Mouse (Mus musculus) erythroblast, adult 5-6 weeks (primary cell): Measurements from ENCODE around the gene Utp4. TPM values are rescaled to one million over a fixed set of nuclear protein-coding genes. Genes with fewer than 3 reads are reported as not detected.
A peak's percentile ranks its signal among the peaks of the same experiment; 100 is the strongest.
"Not testable (repeated sequence)": the region's sequence is repeated elsewhere in the genome, so short reads cannot be mapped to it uniquely, and the experiment has no call there.

Experiments used
- ATAC-seq: replicated peaks from 2 replicates; pipeline ENCODE4 v1.8.0; 2016; ENCODE audit warnings: moderate number of reproducible peaks, mild to moderate bottlenecking, moderate TSS enrichment, inconsistent platforms; ENCODE audit not compliant: poor library complexity, low FRiP score, severe bottlenecking
- total RNA-seq, 2 experiments: library from RNA; stranded (forward) in 1 of 2; stranded (reverse) in 1 of 2; fragments of 150-400 nt in 1 of 2; fragments of 200-764, 138-1000 nt in 1 of 2; gene quantifications; 2 replicates each; pipeline versions ENCODE4 v1.2.3 to v1.2.4; 2015 to 2017; ENCODE audit warnings: low replicate concordance in 2 of 2

Utp4 gene
- 12.7 and 22.6 TPM in 2 replicates for total RNA-seq (2015; ENCODE audit: low replicate concordance)
- 5.4 and 9.1 TPM in 2 replicates for total RNA-seq (2017; ENCODE audit: low replicate concordance)

DNA sequence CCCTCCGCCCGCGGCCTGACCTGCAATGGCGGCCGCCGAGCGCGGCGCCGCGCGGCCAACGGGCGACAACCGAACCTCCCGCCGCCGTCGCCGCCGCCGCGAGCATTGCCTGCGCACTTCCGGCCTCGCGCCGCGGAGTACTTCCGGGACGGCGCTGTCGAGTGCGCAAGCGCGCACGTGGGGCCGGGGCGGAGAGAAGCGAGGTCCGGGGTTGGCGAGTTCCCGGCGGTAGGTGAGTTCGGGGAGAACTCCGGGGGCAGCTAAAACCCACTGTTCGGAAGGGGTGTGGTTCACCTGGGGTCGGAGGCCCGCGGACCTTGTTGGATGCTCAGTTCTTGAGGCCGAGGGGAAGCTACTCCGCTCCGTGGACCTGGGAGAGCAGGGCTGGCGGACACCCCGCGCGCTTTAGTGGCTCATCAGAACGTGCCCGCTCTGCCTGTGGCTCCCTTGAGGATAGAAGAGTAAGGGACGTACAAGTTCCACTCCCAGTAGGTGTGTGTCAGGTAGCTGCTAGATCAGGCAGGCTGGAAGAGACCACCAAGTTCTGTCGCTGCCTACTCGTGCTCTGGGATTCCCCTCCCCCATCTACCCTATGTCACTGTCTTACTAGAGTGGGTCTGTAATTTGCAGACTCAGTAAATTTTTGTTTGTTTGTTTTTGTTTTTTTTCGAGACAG lies at the start of gene Utp4:
TSS of gene Utp4 (plus strand) at position 156 of the 676 bp plus-strand sequence.
- peak; percentile 95 for ATAC-seq

- ATAC-seq, result no peak
Measured at GRCm38 (mm10) chr8:106850034-106850433, 43.4 kb upstream of the Utp4 start.

DNA sequence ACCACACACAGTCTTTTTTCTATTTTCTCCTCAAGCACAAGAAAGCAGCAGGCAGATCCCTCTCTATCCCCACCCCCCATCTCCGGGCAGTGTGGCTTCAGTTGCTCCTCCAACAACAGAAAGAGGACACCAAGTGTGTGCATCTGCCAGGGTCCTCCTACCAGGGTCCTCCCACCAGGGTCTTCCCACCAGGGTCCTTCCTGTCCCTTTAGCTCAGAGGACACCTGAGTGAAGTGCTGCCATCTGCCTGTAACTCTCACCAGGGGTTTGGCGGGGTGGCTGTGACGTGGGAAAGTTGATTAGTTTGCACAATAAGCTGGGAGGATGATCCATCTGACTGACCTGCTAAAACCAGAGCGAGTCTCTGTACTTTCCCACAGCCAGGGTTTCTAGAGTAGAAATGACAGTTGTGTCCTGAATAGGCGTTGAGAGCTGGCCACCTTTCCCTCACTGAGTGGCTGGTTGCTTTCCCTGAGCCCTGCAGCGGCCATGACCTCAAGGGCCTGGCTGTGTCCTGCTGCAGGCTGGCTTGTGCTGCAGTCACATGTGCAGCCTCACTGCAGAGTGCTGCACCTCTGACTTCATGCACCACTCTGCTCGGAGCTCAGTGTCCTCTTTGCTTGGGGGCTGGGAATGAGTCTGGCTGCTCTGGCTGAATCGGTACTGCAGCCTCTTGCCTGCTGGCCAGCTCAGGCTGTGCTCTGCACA lies 38.7 kb upstream of the Utp4 start:
- ATAC-seq, result no peak

DNA sequence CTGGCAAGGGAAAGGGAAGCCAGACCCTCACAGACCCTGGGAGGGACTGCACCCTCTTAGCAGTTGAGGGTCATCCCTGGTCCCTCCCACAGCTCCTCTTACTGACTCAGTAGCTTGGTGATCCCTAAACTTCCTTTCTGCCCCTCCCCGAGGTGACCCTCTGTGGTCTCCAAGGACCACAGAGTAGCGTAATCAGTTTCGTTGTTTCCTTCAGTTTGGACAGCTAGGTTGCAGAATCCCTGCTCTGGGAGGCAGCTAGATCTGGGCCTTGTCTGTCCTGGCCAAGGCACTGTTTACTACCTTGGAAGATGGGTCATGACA lies 38.2 kb upstream of the Utp4 start:
- no peak for ATAC-seq

DNA sequence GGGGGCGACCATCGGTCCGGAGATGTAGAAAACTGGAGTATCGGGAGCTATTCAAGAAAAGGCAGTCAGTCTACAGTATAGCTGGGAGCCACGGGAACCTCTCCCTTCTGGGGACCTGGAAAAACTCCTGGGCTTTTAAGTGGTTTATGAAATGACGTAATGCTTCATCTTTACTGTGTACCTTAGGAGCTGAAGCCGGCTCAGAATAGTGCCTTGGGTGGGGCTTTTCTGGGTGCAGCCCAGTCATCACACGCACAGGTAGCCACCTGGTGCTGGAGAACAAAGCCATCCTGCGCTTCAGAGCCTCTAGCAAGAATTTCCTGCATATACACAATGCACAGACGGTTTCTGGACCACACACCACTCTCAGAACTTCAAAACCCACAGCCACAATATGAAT lies 30.6 kb upstream of the Utp4 start:
- no peak for ATAC-seq

- no peak for ATAC-seq
Measured at GRCm38 (mm10) chr8:106865354-106865753, 28.1 kb upstream of the Utp4 start.

DNA sequence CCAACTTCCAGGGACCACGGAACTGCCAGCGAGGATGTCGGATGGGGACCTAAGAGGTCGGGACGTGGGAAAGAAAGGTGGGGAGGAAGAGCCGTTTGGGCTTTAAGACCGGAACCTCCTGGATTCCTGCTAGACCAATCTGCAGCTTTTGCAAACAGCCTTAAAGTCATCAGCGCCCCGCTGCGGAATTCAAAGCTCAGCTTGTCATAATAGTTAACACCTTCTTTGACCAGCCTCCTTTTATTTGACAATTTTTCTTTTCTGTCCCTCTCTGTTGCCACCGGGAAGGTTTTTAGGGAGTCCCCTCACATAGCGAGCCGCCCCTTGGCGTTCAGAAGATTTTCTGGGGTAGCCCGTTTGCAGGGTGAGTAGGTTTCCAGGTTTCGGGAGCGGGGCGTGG lies 23.4 kb upstream of the Utp4 start, which contains the start of gene Has3:
TSS of gene Has3 (plus strand) at position 192 of the 400 bp plus-strand sequence.
- no peak for ATAC-seq

DNA sequence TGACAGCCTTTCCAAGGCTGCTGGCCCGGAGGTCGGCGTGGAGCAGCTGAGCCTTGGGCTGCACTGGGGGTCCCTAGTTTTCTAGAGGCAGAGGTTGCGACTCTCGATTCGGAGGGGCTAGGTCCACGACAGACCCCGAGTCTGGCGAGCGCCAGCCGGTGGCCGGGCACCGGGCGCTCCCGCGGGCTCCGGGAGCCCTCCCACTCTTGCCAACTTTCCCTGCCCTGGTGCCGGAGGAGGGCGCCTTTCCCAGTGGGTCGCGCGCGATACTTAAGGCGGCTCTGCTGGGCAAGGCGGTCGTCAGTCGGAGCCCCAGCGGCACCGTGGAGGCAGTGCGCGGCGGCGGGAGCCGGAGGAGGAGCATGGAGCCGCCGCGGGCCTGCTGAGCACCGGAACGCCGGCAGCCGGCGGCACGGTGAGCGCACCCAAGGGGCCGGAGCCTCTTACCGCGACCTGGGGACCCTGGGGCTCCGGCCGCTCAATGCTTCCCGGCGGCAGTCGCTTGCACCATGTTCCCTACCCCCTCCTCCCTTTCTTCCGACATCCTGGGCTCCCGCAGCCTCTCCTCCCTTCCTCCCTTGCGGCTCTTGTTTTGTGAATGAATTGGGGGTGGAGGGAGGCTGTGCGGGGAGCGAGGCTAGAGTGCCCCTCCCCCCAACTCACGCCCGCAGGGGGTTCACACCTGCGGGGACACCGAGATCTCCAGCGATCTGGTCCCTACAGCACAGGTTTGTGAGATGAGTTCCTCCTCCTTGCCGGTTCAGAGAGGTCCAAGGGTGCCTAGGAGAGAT lies 22.7 kb upstream of the Utp4 start:
- no peak for ATAC-seq

- no peak for ATAC-seq
Measured at GRCm38 (mm10) chr8:106871328-106871926, 22.0 kb upstream of the Utp4 start.

DNA sequence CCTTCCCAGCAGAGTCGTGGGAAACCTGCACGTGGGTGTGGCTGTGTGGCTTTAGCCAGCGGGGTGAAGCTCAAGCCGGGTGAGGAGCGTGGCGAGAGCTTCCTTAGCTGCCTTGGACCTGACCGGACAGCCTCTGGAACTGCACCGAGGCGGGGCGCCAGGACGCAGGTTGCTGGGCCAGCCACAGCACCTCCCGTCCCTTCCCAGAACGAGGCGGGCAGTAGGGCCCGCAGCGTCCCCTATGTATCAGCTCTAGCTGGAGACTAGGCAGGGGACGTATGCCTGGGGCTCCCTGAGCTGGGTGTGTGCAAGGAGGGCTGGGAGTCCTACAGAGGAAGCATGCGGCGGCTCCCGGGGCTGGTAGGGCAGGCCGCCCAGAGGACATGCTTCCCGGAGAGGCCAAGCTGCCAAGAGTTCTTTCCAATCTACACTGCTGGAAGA lies 21.5 kb upstream of the Utp4 start:
- ATAC-seq, result no peak

DNA sequence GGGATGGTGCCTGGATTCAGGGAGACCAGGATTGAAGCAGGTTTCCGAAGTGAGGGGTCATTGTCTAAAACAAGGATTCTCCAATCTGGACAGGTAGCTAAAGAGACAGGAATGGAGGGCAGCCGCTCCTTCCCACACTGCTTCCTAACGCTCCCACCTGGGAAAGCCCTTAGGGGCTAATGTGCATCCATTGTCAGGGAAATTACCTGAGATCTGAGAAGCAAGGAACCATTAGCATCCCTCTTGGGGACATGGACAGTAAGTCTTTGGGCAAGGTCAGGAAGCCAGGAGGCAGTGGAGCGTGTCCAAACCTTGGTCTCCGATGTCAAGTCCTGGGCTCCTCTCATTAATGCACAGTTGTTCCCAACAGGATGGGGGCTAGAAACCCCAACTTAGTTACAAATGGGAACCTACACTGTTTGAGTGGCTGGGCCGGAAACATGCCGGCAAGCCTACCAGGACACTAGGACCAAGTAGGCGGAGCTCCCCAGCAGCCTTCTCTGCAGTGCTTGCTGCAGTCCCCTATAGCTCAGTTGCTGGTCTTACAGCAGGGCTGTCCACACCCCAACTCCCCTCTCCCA lies 20.9 kb upstream of the Utp4 start:
- ATAC-seq, result no peak

GRCm38 (mm10) chr8:106880121-106880707 lies 13.2 kb upstream of the Utp4 start:
- ATAC-seq, result no peak

DNA sequence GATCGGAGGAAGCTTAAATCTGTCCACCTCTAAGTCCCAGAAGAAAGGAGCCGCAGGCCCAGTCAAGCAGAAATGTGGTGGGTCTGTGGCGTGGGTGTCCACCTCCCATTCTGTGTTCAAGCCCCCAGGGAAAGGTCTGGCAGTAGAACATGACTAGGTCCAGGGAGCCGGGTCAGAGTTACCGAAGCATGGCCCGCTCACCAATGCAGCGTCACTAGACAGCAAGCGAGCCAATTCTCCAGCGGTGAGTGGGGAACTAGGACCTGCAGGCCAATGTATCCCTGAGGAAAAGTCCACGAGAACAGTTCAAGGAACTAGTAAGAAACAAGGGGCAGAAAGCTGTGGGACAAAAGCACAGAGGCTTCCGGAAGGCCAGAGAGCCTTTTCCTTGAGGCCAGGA lies 9.3 kb upstream of the Utp4 start:
- not testable (repeated sequence) for ATAC-seq

DNA sequence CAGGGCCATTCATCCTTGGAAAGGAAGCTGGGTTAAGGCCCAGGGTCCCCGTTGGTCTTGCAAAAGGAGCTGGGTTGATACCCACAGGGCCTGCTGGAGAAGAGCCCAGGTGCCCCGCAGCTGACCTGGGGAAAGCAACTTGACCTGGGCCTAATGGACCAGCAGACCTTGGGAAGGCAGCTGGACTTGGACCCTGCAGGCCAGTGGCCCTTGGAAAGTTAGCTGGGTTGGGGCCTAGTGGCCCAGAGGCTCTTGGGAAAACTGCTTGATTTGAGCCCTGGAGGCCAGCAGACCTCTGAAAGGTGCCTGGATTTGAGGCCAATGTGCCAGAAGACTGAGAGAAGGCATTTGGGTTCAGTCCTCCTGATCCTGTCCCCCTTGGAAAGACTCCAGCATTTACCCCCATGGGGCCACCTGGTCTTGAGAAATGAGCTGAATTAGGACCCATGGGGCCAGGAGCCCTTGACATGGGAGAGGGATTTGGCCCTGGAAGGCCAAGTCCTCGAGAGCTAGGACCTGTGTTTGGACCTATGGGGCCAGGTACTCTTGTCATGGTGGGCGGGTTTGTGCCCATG lies 8.5 kb upstream of the Utp4 start:
- ATAC-seq, result not testable (repeated sequence)

DNA sequence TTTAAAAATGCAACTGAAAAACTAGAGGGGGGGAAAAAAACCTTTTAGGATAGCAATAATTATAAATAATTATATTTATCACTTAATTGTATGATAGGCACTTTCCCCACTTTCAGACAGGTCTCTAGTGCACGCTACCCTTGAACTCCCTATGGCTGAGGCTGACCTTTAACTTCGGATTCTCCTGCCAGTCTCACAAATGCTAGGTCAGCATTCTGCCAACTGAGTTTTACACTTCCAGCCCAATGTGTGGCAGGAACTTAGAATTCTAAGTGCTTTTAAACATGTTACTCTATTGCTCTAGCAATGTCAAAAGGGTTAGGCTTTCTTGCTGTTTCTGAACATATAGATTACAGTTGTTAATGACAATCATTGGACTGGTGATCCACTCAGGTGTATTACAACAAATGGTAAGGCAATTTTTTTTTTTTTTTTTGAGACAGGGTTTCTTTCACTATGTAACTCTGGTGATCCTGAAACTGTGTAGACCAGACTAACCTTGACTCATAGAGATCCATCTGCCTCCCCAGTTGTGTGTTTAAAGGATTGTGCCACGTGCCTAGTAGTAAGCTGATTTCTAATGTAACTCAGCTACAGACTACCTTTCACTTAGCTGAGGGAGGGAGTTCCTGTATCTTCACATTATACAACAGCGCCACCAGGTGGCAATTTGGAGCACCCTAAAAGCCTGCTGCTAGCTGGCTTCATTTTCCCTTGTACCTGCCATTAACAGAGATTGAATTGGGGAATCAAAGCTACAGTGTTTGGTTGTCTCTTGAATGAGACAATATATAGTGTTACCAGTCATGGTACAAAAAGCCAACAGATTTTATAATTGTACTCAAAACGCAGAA lies 5.9 kb upstream of the Utp4 start:
- peak; percentile 55; the same call in 1 of the 2 replicates for ATAC-seq

DNA sequence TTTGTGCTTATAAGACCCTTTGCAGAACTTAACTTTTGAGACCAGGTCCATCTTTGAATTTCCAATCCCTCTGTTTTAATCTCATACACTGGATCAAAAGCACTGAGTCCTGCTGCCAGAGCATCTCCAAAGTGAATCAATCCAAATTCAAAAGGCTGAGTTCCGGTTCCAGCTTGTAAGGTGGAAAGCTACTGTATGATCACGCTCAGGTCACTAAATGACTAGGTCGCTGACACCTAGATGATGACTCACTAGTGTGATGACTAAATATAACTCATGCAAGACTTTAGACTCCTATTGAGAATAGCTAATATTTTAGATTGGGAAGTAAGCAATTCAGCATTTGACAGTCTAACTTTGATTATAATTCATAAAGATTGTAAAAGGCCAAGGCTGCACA lies 4.6 kb upstream of the Utp4 start:
- no peak for ATAC-seq

DNA sequence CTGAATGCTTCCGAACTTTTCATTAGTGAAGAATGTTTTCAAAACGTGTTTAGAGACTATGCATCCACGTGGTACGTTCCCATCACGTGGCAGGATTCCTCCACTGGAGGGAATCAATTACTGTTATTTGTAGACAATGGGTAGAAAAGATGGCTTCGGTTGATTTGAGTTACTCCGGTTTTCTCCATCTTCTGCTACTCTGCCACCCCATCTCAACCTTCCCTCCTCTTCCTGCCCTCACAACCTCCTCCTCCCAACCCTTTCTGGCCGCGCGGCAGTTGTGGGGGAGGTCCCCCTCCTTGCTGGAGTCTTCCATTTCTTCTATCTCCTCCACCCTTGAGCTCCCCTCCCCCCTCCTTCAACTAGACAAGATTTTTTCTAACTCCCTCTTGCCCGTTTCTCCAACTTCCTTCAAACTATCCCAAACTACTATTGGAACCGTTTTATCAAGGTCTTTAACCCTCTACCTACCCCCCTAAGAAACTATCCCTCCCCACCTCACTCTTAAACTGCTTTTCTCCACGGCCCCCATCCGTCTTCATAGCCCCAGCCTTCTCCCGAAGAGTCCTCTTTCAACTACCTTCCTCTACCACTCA lies 1.1 kb upstream of the Utp4 start:
- no peak for ATAC-seq
